Mouse (Mus musculus): ENCODE measurements around the gene Enpp3.

DNA sequence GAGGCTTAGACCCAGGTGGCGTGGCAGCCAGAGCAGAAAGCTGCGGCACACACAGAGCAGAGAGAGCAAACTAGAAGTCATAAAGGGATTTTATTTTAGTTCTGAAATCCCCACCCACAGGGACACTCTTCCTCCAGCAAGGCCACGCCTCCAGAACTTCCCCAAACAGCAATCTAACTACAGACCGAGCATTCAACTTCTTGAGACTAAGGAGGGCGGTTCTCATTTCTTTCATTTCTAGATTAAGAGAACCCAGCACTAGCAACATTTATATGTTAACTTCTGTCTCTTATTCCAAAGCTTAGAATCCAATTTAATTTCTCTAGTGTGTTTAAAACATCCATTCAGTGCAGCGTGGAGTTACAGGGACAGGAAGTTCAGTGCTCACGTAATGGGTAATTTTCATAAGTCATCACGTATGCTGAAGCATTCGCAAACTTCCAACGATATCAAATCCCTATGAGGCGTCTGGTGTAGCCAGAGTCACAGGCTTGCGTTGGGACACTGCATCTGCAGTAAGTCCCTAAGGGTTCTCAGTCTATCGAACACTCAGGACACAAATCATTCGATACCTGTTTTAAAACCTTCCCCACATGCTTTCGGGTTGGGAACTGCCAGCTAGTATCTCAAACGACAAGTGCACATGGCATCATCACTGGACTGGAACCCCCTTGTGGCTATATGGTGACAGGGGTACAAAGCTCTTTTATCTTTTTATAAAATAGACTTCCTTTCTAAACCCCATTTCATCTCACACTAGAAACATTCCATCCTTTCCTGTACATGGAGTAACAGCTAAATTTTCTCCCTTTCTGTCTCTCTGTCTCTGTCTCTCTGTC is 18.7 kb downstream of the Enpp3 start:
- TF ChIP-seq POLR2A (IDR thresholded peaks at IDR 0.05; ENCODE audit: insufficient read depth, low read depth, low read length) (peak; percentile 55), CTCF (IDR thresholded peaks at IDR 0.05) (no peak)

All from heart, adult 2 months (tissue).